Mouse (Mus musculus) ES-E14 (cell line): ENCODE results near the gene Pakap.

Experiments used
- CHD2 ChIP-seq: IDR thresholded peaks from 2 replicates; pipeline ENCODE4 v1.6.1; 2014; ENCODE audit warnings: mild to moderate bottlenecking, low read depth, low read length, inconsistent platforms
- HCFC1 ChIP-seq: IDR thresholded peaks from 2 replicates; pipeline ENCODE4 v1.6.1; 2012; ENCODE audit warnings: low read length, inconsistent platforms, borderline replicate concordance; ENCODE audit not compliant: insufficient read depth
- MAFK ChIP-seq: IDR thresholded peaks from 2 replicates; pipeline ENCODE4 v1.6.1; 2014; ENCODE audit warnings: mild to moderate bottlenecking, low read depth, low read length, inconsistent platforms; ENCODE audit not compliant: insufficient read depth
- ZC3H11A ChIP-seq: IDR thresholded peaks from 2 replicates; pipeline ENCODE4 v1.6.1; 2012; ENCODE audit warnings: low read depth, mild to moderate bottlenecking, inconsistent platforms, low read length, borderline replicate concordance
- ZNF384 ChIP-seq: IDR thresholded peaks from 2 replicates; pipeline ENCODE4 v1.6.1; 2012; ENCODE audit warnings: low read depth, low read length, inconsistent platforms

- no peak for TF ChIP-seq ZNF384
- TF ChIP-seq ZC3H11A, result no peak
- TF ChIP-seq MAFK, result no peak
- no peak for TF ChIP-seq HCFC1
- TF ChIP-seq CHD2, result no peak
Measured at GRCm38 (mm10) chr4:57821556-57822356, 253.8 kb downstream of the Pakap start.
